Mouse (Mus musculus) spleen, adult 2 months (tissue): ENCODE results near the gene Cdc42ep5.

ENCODE experiments used
- CTCF ChIP-seq: fragments of 200-500 bp; IDR thresholded peaks from 2 replicates; pipeline ENCODE4 v1.5.1; 2011; ENCODE audit warnings: mild to moderate bottlenecking, inconsistent platforms; ENCODE audit not compliant: insufficient read depth, insufficient read length, insufficient replicate concordance; ENCODE audit errors: extremely low read depth
- POLR2A ChIP-seq: fragments of 200-500 bp; IDR thresholded peaks from 2 replicates; pipeline ENCODE4 v1.6.1; 2011; ENCODE audit warnings: low read depth, low read length, inconsistent platforms

- TF ChIP-seq CTCF, result no peak
- no peak for TF ChIP-seq POLR2A
Measured at GRCm38 (mm10) chr7:4138181-4138580, 26.5 kb downstream of the Cdc42ep5 start.
